In genomic region chr13:95959651-95960476, GRCm38 (mm10) we compare ENCODE assay signal across 8 mouse cellular contexts.
DNase-seq lines count a peak whose midpoint lies in the region; ATAC-seq and TF ChIP-seq lines count a peak whose summit lies in the region.

No protein-coding gene starts in this region.

- H3K36me3 ChIP-seq in kidney, postnatal 0 days (ENCODE audit: insufficient read depth, low read length) = no peaks in the 10 kb centered on the region
- H3K36me3 ChIP-seq in kidney, adult 2 months (ENCODE audit: control insufficient read depth, insufficient read depth, low read length) = no peaks in the 10 kb centered on the region
- H3K36me3 ChIP-seq in intestine, embryonic 16.5 days (ENCODE audit: control insufficient read depth, insufficient read depth, low read length) = no peaks in the 10 kb centered on the region

- TF ChIP-seq CTCF in kidney, postnatal 0 days (IDR thresholded peaks at IDR 0.05; ENCODE audit: low read depth) = no peak
- no peak for TF ChIP-seq CTCF in kidney, adult 2 months (conservative IDR thresholded peaks at IDR 0.05; ENCODE audit: insufficient read depth, insufficient read length, low read depth, low read length)

- no peaks in the 10 kb centered on the region for H3K27me3 ChIP-seq in kidney, postnatal 0 days (ENCODE audit: insufficient read depth, low read length)
- H3K27me3 ChIP-seq in kidney, adult 2 months (replicated peaks; ENCODE audit: control insufficient read depth, insufficient read depth, low read length) = no peaks in the 10 kb centered on the region; the same call in 1 of the 2 replicates
- no peaks in the 10 kb centered on the region for H3K27me3 ChIP-seq in intestine, embryonic 16.5 days (replicated peaks; ENCODE audit: control insufficient read depth, insufficient read depth, low read length)

- 10% methylated on average over 14 of the region's 14 CpGs for WGBS in kidney, postnatal 0 days
- 37% methylated on average over 14 of the region's 14 CpGs for WGBS in kidney, adult 2 months
- WGBS in intestine, embryonic 16.5 days = 10% methylated on average over 14 of the region's 14 CpGs

- H3K9me3 ChIP-seq in kidney, postnatal 0 days (replicated peaks; ENCODE audit: low read length) = no peaks in the 10 kb centered on the region
- no peaks in the 10 kb centered on the region for H3K9me3 ChIP-seq in intestine, embryonic 16.5 days (ENCODE audit: control insufficient read depth, low read length)

- H3K27ac ChIP-seq in kidney, postnatal 0 days = no peak overlapping the region
- no peak overlapping the region for H3K27ac ChIP-seq in kidney, adult 2 months (ENCODE audit: insufficient read depth, low read depth, low read length)
- H3K27ac ChIP-seq in intestine, embryonic 16.5 days (ENCODE audit: low read length) = peak overlapping the region; percentile 49

- H3K4me2 ChIP-seq in kidney, postnatal 0 days (ENCODE audit: low read length) = peak overlapping the region; percentile 78
- peak overlapping the region; percentile 42 for H3K4me2 ChIP-seq in intestine, embryonic 16.5 days (ENCODE audit: low read depth, low read length)

- 0 out of 2 replicates have a peak overlapping the region, but pooled peaks have one; percentile 1 for H3K9ac ChIP-seq in kidney, postnatal 0 days (ENCODE audit: low read depth, low read length)
- H3K9ac ChIP-seq in intestine, embryonic 16.5 days (ENCODE audit: low read depth, low read length) = peak overlapping the region; percentile 27

- H3K4me1 ChIP-seq in kidney, postnatal 0 days (replicated peaks; ENCODE audit: insufficient read depth, low read length) = peaks cover 7% of the 10 kb centered on the region; the same call in 1 of the 2 replicates
- H3K4me1 ChIP-seq in kidney, adult 2 months (ENCODE audit: control insufficient read depth, insufficient read depth, low read length) = no peaks in the 10 kb centered on the region
- peaks cover 9% of the 10 kb centered on the region for H3K4me1 ChIP-seq in intestine, embryonic 16.5 days (ENCODE audit: control insufficient read depth, insufficient read depth, low read length)

- ATAC-seq in kidney, postnatal 0 days (replicated peaks; ENCODE audit: low FRiP score, low read depth) = no peak
- peak; percentile 23; the same call in 1 of the 2 replicates for ATAC-seq in intestine, embryonic 16.5 days
- no peak for ATAC-seq in frontal cortex, adult (ENCODE audit: low TSS enrichment)

- peak overlapping the region; percentile 1; the same call in 1 of the 2 replicates for H3K4me3 ChIP-seq in kidney, postnatal 0 days (replicated peaks; ENCODE audit: low read depth, low read length)
- H3K4me3 ChIP-seq in kidney, adult 2 months (ENCODE audit: insufficient read depth, low read depth, low read length) = no peak overlapping the region
- 0 out of 2 replicates have a peak overlapping the region, but pooled peaks have one; percentile 1 for H3K4me3 ChIP-seq in intestine, embryonic 16.5 days (ENCODE audit: low read length)

- TF ChIP-seq POLR2A in kidney, adult 2 months (IDR thresholded peaks at IDR 0.05; ENCODE audit: low read depth, low read length) = no peak

- peak; percentile 48 for DNase-seq in kidney, postnatal 0 days (ENCODE audit: low spot score)
- DNase-seq in kidney, adult 2 months = no peak
- peak; percentile 83 for DNase-seq in embryo, embryonic 9.5 days (ENCODE audit: extremely low spot score)
- DNase-seq in neural tube, embryonic 10.5 days (ENCODE audit: extremely low spot score, low spot score) = peak; percentile 70
- DNase-seq in right cerebral cortex, postnatal 4 days = no peak
- no peak for DNase-seq in frontal cortex, postnatal 14 days (ENCODE audit: low spot score in 2 of 2)

Comparison
In these comparisons a context has a peak if more than half of its experiments do, and no peak if none do; other contexts are left out.
1. DNase-seq: peak in kidney, postnatal 0 days (single experiment), embryo, embryonic 9.5 days (single experiment) and neural tube, embryonic 10.5 days (single experiment); none in kidney, adult 2 months (single experiment), right cerebral cortex, postnatal 4 days (single experiment) and frontal cortex, postnatal 14 days (0 of 2).